Mouse (Mus musculus) left cerebral cortex, adult 11 months (tissue): ENCODE measurements at regions not wholly inside any gene's neighbourhood (a gene's known extent, or its start where the extent isn't known, plus 50 kb on each side); places are given as distances from the start of the nearest gene placed in this dataset.

Experiments
- DNase-seq: peaks from one replicate; pipeline ENCODE4 v3.0.0; 2022; ENCODE audit warnings: low spot score

DNA sequence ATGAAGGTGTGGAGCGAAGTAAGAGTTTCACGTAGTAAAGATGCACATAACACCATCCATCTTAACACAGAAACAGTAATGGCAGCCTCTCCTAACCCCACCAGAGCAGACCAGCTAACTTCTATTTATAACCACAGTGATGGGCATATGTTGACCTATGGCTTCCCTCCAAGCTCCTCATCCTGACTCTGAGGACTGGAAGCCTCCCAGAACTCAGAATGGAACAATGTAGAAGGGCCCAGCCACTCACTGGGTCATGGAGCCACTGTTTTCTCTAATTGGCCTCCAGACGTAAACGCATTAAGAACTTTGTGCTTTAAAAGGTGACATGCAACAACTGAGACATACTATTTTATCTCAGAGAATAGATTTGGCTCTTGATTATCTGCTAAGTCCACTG lies 77.0 kb downstream of the Irs2 start:
- no peak for DNase-seq

DNA sequence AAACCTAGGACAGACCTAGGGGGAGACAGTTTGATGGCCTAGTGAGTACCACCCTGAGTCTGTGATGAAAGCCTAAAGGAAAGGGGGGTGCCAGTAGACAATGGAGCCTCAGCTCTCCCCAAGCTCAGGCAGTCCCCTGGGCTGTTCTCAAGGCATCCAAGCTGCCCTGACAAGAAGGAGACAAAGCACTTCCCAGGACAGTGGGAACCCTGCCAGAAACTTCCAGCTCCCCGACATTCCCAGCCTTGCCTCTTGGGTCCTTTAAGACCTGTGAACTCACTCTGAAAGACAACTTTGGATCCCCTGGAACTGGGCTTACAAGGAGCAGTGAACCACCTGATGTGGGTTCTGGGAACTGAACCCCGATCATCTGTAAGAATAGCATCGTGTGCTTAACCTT lies 79.4 kb downstream of the Irs2 start:
- no peak for DNase-seq

- no peak for DNase-seq
These were observed 79.9 kb downstream of the Irs2 start for GRCm38 (mm10) chr8:10928342-10928794.

GRCm38 (mm10) chr8:10927187-10927586 lies 81.1 kb downstream of the Irs2 start:
- DNase-seq: no peak

DNA sequence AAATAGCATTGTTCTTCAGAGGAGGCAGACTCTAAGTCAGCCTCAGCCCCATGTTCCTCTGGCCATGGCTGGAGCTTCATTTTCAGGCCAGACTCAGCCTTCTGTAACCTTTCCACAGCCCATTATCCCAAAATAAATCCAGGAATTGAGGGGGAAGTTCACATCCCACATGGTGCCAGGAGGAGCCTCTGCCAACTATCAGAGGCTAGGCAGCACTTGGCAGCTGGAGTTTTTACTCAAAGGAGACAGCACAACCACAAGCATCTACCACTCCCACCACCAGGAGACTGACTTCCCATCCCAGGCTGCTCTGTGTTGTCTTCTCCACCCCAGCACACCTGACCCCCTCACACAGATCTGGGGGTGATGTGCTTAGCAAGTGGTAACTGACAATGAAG lies 81.7 kb downstream of the Irs2 start:
- no peak for DNase-seq

DNA sequence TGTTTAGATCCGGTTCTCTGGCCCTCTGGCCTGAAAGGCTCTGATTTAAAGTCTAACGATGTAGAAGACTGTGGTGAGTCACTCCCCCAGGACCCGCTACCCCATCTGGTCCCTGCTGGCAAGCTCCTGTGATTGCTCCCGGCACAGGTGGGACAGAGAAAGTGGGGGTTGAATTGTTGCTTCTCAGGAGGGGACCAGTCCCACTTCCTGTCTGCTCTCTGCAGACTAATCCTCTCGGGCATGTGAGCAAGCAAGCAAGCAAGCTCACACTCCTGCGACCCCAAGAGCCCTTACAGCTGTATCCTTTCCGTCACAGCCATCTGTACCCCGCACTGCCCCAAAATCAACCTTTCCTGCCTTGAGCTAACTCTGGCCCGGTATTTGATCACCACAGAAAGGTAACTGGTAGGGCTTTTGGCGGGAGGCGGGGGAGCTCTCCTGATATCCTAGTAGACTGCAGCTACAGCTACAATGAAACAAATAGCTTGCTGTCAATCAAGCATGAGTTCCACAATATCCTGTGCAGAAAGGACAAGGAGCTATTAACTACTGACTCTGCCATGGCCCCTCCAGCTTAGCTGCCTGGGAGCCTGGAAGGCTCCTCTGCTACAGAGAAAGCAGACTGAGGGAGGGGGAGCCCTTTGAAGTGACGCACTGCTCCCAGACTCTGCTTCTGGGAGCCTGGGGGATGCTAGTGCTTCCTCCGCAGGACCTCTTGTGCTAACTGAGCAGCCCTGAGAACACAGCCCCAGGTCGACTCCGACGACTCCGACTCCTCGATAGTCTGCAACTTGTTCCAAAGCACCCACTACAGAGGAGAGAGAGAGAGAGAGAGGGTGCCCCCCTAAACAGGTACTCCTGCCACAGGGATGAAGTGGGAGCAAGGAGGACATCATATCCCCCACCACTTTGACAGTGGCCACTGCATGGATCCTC lies 82.4 kb downstream of the Irs2 start:
- no peak for DNase-seq

GRCm38 (mm10) chr8:10924526-10925199 lies 83.6 kb downstream of the Irs2 start:
- no peak for DNase-seq

DNA sequence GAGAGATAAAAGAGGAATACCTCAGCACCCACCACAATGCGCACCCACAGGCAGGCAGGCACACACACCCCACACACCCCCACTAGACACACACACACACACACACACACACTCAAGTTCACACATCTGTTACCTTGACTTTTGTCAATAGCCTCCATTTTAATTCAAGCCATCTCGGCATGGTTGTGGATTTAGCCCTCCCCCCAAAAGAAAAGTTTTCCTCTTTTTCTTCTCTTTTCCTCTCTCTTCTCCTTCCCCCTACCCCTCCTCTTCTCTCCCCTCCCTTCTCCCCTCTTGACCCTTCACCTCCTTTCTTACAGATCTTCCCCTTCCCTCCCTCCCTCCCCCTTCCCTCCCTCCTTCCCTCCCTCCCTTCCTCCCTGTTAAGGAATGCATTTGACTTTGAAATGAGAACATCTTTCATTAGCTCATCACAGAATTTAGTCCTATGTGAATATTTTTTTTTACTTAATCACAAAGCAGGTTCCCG lies 84.2 kb downstream of the Irs2 start:
- no peak for DNase-seq

GRCm38 (mm10) chr8:10923071-10924000 lies 84.9 kb downstream of the Irs2 start:
- DNase-seq: no peak

DNA sequence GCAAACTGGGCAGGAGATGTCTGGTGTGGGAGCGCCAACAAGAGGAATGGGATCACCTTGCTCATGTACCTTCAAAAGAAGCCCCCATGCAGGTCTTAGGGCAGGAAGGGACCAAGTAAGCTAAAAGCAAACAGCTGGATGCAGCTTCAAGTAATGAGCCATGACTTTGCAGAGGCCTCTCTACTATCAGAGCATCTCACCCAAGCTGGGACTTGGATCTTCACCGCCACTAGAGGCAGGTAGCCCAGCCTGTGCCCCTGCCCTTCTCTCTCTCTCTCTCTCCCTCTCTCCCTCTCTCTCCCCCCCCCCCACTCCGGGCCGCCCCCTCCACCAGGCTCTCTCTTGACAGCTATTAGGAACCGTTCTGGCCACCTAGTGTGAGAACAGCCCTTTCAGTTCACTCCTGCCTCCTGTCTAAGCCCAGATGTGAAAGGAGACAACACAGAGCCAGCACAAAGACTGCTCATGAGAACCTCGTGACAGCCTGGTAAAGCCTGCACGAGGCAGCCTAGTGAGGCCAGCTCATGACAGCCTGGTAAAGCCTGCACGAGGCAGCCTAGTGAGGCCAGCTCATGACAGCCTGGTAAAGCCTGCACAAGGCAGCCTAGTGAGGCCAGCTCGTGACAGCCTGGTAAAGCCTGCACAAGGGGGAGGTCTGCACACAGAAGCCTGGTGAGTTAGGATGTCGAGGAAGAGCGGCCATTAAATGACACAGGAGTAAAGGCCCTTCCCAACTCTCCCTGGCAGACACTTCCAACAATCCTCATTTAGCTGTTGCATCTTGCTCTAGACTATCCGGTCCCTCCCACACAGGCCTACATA lies 85.8 kb downstream of the Irs2 start:
- DNase-seq: no peak

DNA sequence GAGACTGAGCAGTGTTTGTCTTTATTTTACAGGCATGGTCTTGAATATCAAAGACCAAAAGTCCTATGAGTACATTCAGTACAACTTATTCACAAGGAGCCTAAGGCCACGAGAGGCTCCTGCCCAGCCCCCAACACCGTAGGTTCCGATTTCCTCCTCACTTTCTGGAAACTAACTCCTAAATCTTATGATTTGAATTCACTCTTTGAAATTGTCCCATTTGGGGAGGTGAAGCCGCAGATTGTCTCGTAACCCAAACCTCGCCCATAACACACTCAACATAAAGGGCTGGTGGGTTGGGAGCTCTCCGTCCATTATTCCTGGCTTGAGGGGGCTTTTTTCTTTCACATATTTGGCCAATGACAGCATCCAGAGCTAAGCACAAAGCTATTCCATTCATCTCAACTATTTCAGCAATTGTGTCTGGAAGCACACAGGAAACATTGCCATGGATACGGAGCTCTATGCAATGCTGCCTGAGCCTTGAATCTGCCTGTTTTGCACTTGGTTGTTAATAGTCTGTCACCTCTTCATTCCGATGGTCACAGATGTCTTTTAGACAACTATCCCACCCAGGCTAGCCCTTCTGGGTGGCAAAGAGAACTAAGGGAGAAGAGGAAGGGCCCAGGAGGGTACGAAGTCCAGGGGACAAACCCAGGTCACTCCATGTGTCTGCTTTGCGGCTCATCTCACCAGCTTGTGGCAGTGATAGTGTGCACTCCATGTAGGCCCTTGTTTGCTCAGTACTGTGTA lies 86.6 kb downstream of the Irs2 start:
- no peak for DNase-seq

DNA sequence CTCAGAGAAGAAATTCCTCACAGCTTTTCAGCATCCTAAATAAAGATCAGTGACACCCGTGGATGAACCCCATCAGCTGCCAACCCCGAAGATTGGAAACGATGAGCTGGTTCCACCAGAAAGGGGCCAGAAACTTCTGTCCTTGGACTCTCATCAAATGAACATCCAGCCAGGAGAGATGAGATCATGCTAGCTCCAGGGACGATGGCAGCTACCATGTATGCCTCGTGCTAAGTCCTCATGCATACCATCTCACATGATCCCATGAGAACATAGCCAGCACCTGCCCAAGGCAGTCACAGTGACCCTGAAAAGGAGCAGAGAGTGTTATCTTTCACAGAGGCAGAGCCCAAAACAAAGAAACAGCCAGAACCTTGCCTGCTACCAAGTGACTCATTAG lies 88.6 kb downstream of the Irs2 start:
- no peak for DNase-seq

GRCm38 (mm10) chr8:10918403-10919035 lies 89.7 kb downstream of the Irs2 start:
- DNase-seq: no peak

DNA sequence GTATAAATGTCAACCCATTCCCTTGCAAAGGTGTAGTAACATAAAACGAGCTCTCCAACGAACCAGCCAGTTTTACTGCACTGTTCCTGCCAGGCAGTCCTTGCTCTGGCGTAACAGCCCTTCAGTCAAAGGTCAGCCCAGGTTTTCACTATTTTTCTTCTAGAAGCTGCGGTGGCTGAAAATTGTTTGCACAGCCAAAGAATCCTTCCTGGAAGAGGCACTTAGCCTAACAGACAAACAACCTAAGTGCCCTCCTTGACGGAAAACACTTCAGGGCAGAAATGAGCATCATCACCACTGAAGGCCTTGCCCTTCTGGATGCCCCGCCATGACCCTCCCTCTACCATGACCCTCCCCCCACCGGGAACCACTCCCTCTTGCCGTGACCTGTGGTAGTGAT lies 93.6 kb downstream of the Irs2 start:
- no peak for DNase-seq

GRCm38 (mm10) chr8:10912436-10912835 lies 95.8 kb downstream of the Irs2 start:
- DNase-seq: no peak

DNA sequence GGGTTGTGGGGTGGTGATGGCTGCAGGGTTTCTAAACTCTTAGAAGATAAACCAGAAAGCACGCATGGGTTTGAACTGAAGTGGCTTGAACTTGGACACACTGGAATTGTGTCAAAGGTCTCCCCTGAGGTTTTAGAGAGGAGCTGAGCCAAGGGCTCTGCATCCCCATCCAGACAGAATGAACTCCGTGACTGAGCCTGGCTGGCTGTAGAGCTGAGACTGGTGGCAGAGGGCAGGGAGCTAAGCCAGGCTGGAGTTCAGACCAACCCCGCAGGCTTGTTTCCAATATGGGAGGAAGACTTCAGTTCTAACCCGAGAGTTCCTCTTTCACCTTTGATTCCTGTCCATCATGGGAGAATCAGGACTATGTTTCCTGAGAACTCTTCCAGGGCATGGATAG lies 96.9 kb downstream of the Irs2 start:
- DNase-seq: no peak

GRCm38 (mm10) chr8:10910954-10911353 lies 97.3 kb downstream of the Irs2 start:
- DNase-seq: no peak

GRCm38 (mm10) chr8:10910244-10910872 lies 97.9 kb downstream of the Irs2 start:
- DNase-seq: no peak

GRCm38 (mm10) chr8:10909155-10909554 lies 99.1 kb downstream of the Irs2 start:
- DNase-seq: no peak
